Comparison of ENCODE assay signal across 11 mouse cellular contexts in the genomic region with DNA sequence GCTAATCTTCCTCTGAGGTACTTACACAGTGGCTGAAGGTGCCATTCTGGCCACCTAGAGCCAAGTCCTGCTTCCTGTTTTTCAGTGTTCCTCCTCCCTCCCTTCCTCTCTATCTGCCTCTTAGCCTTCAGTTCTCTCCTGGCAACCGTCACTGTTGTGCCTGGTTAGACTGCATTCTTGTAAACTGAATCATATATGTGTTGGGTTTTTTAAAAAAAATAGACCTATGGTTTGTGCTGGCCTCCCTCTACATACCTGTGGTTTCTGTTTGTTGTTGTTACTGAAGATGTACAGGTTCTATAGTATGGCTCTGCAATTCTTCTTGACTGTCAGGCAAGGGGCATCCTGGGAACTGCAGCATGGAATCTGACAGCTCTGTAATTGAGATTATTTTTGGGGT.
"Had no signal": no experiment of that assay in that cellular context is flagged by ENCODE, and none has a peak within 500 bp of the region (broad histone marks: within the 10 kb centered on the region; RNA-seq: fewer than 3 reads in every experiment).

No protein-coding gene starts in this region.

- H3K9me3 ChIP-seq: kidney, embryonic 15.5 days; limb, embryonic 15.5 days; midbrain, embryonic 13.5 days; neural tube, embryonic 12.5 days had no signal

- H3K9ac ChIP-seq: kidney, embryonic 15.5 days; limb, embryonic 15.5 days; liver, embryonic 14.5 days; midbrain, embryonic 13.5 days; neural tube, embryonic 12.5 days had no signal

- H3K4me3 ChIP-seq: kidney, embryonic 15.5 days; limb, embryonic 15.5 days; midbrain, embryonic 13.5 days; myocyte; neural tube, embryonic 12.5 days had no signal

- ATAC-seq: midbrain, embryonic 13.5 days had no signal

- H3K36me3 ChIP-seq: kidney, embryonic 15.5 days; limb, embryonic 15.5 days; midbrain, embryonic 13.5 days; neural tube, embryonic 12.5 days had no signal

- H3K4me2 ChIP-seq: kidney, embryonic 15.5 days; limb, embryonic 15.5 days; midbrain, embryonic 13.5 days; neural tube, embryonic 12.5 days had no signal

- H3K27ac ChIP-seq: kidney, embryonic 15.5 days; limb, embryonic 15.5 days; liver, embryonic 14.5 days; midbrain, embryonic 13.5 days; neural tube, embryonic 12.5 days; stomach, postnatal 0 days had no signal

- DNase-seq: kidney, adult 18-20 months; kidney, postnatal 14 days; lung, postnatal 10 days; thymus, postnatal 4 days had no signal
